Mouse (Mus musculus) liver, embryonic 14.5 days (tissue): ENCODE results near the gene Krtap5-4.
"Not testable (repeated sequence)": the region's sequence is repeated elsewhere in the genome, so short reads cannot be mapped to it uniquely, and the experiment has no call there.

ENCODE experiments used
- CTCF ChIP-seq: IDR thresholded peaks from 2 replicates; pipeline ENCODE4 v1.5.1; 2016; ENCODE audit warnings: antibody characterized with exemption, low read depth, control low read depth
- EP300 ChIP-seq: IDR thresholded peaks from 2 replicates; pipeline ENCODE4 v1.6.1; 2016; ENCODE audit warnings: antibody characterized with exemption, low read depth

- TF ChIP-seq CTCF, result peak; percentile 75
- TF ChIP-seq EP300, result not testable (repeated sequence)
Measured at GRCm38 (mm10) chr7:142278183-142278582, 25.2 kb upstream of the Krtap5-4 start.
